Mouse (Mus musculus) cerebellum, postnatal 25 days (tissue): ENCODE results near the gene Gm6169.
"Not testable (repeated sequence)": the region's sequence is repeated elsewhere in the genome, so short reads cannot be mapped to it uniquely, and the experiment has no call there.

Experiments used
- DNase-seq, 2 experiments: peaks; one replicate each; pipeline ENCODE4 v3.0.0; 2021; ENCODE audit warnings: mixed read lengths in 2 of 2

The Gm6169 gene

GRCm38 (mm10) chr13:97067691-97068090 is 31.3 kb downstream of the Gm6169 start:
- no peak for DNase-seq

- DNase-seq = no peak
Observed at GRCm38 (mm10) chr13:97066649-97067550, 32.1 kb downstream of the Gm6169 start, which contains the start of gene Fam169a. Gene Fam169a, plus strand, starts transcription at chr13:97067286.

GRCm38 (mm10) chr13:97064844-97065621 is 34.0 kb downstream of the Gm6169 start:
- DNase-seq = not testable (repeated sequence)

GRCm38 (mm10) chr13:97064413-97064812 is 34.6 kb downstream of the Gm6169 start:
- no peak for DNase-seq

GRCm38 (mm10) chr13:97063431-97063830 is 35.6 kb downstream of the Gm6169 start:
- no peak for DNase-seq

- peak; percentile 58 to 70 for DNase-seq
Observed at GRCm38 (mm10) chr13:97062151-97062550, 36.9 kb downstream of the Gm6169 start.

GRCm38 (mm10) chr13:97060331-97060730 is 38.7 kb downstream of the Gm6169 start:
- DNase-seq = no peak

GRCm38 (mm10) chr13:97059746-97060145 is 39.3 kb downstream of the Gm6169 start:
- DNase-seq = no peak

GRCm38 (mm10) chr13:97057817-97058216 is 41.2 kb downstream of the Gm6169 start:
- DNase-seq = no peak

GRCm38 (mm10) chr13:97053844-97054243 is 45.2 kb downstream of the Gm6169 start:
- peak; percentile 82 to 88 for DNase-seq

- peak; percentile 68 to 83 for DNase-seq
Observed at GRCm38 (mm10) chr13:97052667-97053066, 46.4 kb downstream of the Gm6169 start.

GRCm38 (mm10) chr13:97051158-97051557 is 47.9 kb downstream of the Gm6169 start:
- DNase-seq = peak; percentile 88 to 90
